ENCODE assay signal across 8 mouse cellular contexts in genomic region chr11:60222469-60223236, GRCm38 (mm10). TPM values are rescaled to one million over a fixed set of nuclear protein-coding genes. Genes with fewer than 3 reads are reported as not detected.
A peak's percentile ranks its signal among the peaks of the same experiment; 100 is the strongest.
DNase-seq lines count a peak whose midpoint lies in the region; ATAC-seq lines count a peak whose summit lies in the region.

Srebf1 (minus strand) TSS chr11:60222581.

- H3K4me3 ChIP-seq in hindbrain, embryonic 12.5 days = peak within 1 kb of the TSS; percentile 31

- peak; percentile 66 for ATAC-seq in hindbrain, embryonic 12.5 days (ENCODE audit: low FRiP score)

- H3K36me3 ChIP-seq in hindbrain, embryonic 12.5 days = no peaks in the 10 kb centered on the region

- H3K27ac ChIP-seq in hindbrain, embryonic 12.5 days = peak within 1 kb of the TSS; percentile 71

- peaks cover 4% of the 10 kb centered on the region; the same call in 1 of the 2 replicates for H3K27me3 ChIP-seq in hindbrain, embryonic 12.5 days

- H3K4me1 ChIP-seq in hindbrain, embryonic 12.5 days = peaks cover 25% of the 10 kb centered on the region

- WGBS in hindbrain, embryonic 12.5 days = 5% methylated on average over 46 of the region's 46 CpGs

- DNase-seq in MEL-GATA-1-ER (ENCODE audit: extremely low read depth, low read depth) = peak; percentile 49
- peak; percentile 77 for DNase-seq in cerebellum, adult 9-11 months
- peak; percentile 77 to 78 for DNase-seq in frontal cortex, postnatal 10 days (ENCODE audit: low spot score in 2 of 2)
- peak; percentile 67 to 68 for DNase-seq in layer of hippocampus, postnatal 36 days
- DNase-seq in lung, postnatal 25 days (ENCODE audit: low spot score) = peak; percentile 86
- peak; percentile 50 for DNase-seq in retina, adult 2 months (ENCODE audit: low read depth, low spot score)
- peak; percentile 80 to 85 for DNase-seq in thymus, postnatal 36 days

- peak within 1 kb of the TSS; percentile 62 for H3K4me2 ChIP-seq in hindbrain, embryonic 12.5 days (replicated peaks)

- peak within 1 kb of the TSS; percentile 33; the same call in 1 of the 2 replicates for H3K9ac ChIP-seq in hindbrain, embryonic 12.5 days

- H3K9me3 ChIP-seq in hindbrain, embryonic 12.5 days (replicated peaks) = no peaks in the 10 kb centered on the region

RNA-seq across cellular contexts. Expression of gene Srebf1, which starts in this region (rescaled TPM):
- polyA plus RNA-seq in hindbrain, embryonic 12.5 days (2016; fragmentation: Nextera tagmentation; extraction: Ambion mirVana) = 49.2 and 51.9 TPM in 2 replicates
- 10 to 100 TPM; 47.1 to 56.2 TPM for total RNA-seq in layer of hippocampus, postnatal 36 days (2021)

Comparison
In these comparisons a context has a peak if more than half of its experiments do, and no peak if none do; other contexts are left out.
1. Peak in every context shown above with its lines: DNase-seq, ATAC-seq, H3K4me3 ChIP-seq and H3K27ac ChIP-seq.